Mouse (Mus musculus) brain, embryonic 14.5 days (tissue): Measurements from ENCODE around the gene Ankrd11. TPM values are rescaled to one million over a fixed set of nuclear protein-coding genes. Genes with fewer than 3 reads are reported as not detected.
A peak's percentile ranks its signal among the peaks of the same experiment; 100 is the strongest.

ENCODE experiments used
- DNase-seq: peaks from one replicate; pipeline ENCODE4 v3.0.0-alpha.2; 2011; ENCODE audit warnings: low read depth
- CTCF ChIP-seq: fragments of 200-500 bp; IDR thresholded peaks from 2 replicates; pipeline ENCODE4 v1.5.1; 2012; ENCODE audit warnings: inconsistent platforms, mild to moderate bottlenecking, moderate library complexity, borderline replicate concordance; ENCODE audit not compliant: insufficient read depth, insufficient read length; ENCODE audit errors: extremely low read depth
- POLR2A ChIP-seq: fragments of 200-500 bp; IDR thresholded peaks from 2 replicates; pipeline ENCODE4 v1.6.1; 2012; ENCODE audit warnings: mild to moderate bottlenecking, inconsistent platforms, borderline replicate concordance; ENCODE audit not compliant: poor library complexity, insufficient read depth, insufficient read length, severe bottlenecking; ENCODE audit errors: extremely low read depth
- polyA plus RNA-seq: library from polyadenylated mRNA; depleted of rRNA; stranded (reverse); fragments of >200 nt; gene quantifications from 2 replicates; pipeline ENCODE4 v1.2.3, GENCODE M21; 2012

Ankrd11 gene
- polyA plus RNA-seq, 1 experiment = 76.8 TPM

GRCm38 (mm10) chr8:122931834-122932560 lies 110.1 kb downstream of the Ankrd11 start:
- peak; percentile 80 for DNase-seq
- TF ChIP-seq POLR2A = no peak
- TF ChIP-seq CTCF = no peak

- TF ChIP-seq POLR2A (no peak), CTCF (no peak)
- no peak for DNase-seq
These were observed 113.3 kb downstream of the Ankrd11 start for GRCm38 (mm10) chr8:122928631-122929224.

GRCm38 (mm10) chr8:122927841-122928240 lies 114.2 kb downstream of the Ankrd11 start:
- TF ChIP-seq POLR2A (no peak), CTCF (no peak)
- DNase-seq = no peak

- TF ChIP-seq CTCF (peak; percentile 32; the same call in 1 of the 2 replicates), POLR2A (no peak)
- DNase-seq = no peak
These were observed 115.3 kb downstream of the Ankrd11 start for GRCm38 (mm10) chr8:122926782-122927181.

GRCm38 (mm10) chr8:122925939-122926722 lies 115.9 kb downstream of the Ankrd11 start:
- TF ChIP-seq CTCF = no peak
- no peak for TF ChIP-seq POLR2A
- DNase-seq = no peak

GRCm38 (mm10) chr8:122924091-122924490 lies 118.0 kb downstream of the Ankrd11 start:
- DNase-seq = no peak
- TF ChIP-seq POLR2A (no peak), CTCF (no peak)

- TF ChIP-seq POLR2A (no peak), CTCF (no peak)
- DNase-seq = no peak
These were observed 118.5 kb downstream of the Ankrd11 start for GRCm38 (mm10) chr8:122923431-122924090.

- TF ChIP-seq POLR2A (no peak), CTCF (no peak)
- DNase-seq = no peak
These were observed 119.1 kb downstream of the Ankrd11 start for GRCm38 (mm10) chr8:122922945-122923344.

GRCm38 (mm10) chr8:122920890-122921289 lies 121.2 kb downstream of the Ankrd11 start:
- TF ChIP-seq POLR2A = no peak
- DNase-seq = peak; percentile 73

GRCm38 (mm10) chr8:122918438-122919107 lies 123.5 kb downstream of the Ankrd11 start:
- DNase-seq = no peak
- TF ChIP-seq POLR2A = no peak
- no peak for TF ChIP-seq CTCF
